Mouse (Mus musculus) urinary bladder, postnatal 36 days (tissue): ENCODE measurements around the gene Zfp119a.
A peak's percentile ranks its signal among the peaks of the same experiment; 100 is the strongest.

Experiments used
- DNase-seq, 2 experiments: peaks; one replicate each; pipeline ENCODE4 v3.0.0; 2022; ENCODE audit warnings: low spot score in 2 of 2, mixed read lengths in 1 of 2

Gene Zfp119a

DNA sequence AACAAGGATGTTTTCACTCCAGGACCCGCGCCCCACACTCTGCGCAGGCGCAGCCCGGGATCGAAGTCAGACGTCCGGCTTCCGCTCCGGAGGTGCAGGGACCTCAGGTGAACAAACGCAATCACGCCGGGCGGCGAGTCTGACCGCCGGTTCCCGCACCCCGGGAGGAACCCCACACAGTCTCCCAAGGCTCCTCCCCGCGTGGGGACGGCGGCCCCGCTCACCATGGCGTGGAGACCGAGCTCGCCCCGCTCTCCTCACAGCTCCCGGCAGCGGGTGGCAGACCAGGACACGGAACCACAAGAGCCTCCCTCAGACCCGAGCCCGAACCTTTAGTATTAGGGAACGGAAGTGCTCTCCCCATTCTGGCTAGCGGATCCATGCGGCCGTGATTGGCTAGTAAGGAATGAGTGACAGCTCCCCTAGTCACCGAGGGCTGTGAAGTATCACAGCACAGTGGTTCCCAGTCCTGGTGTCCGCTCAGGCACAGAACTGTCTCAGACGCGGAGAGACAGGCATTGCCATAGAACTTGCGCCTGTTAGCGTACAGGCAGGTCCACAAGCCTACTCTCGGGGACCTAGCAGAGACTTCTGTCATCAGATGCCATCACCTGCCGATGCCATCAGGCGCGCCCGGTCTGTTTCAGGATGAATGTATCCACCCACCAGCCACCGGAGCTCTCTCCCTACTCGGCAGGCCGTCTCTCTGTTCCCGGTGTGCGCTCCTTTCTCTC is at the start of gene Zfp119a:
Gene Zfp119a, minus strand, starts transcription at position 295 of the 734 bp plus-strand sequence.
- DNase-seq = peak; percentile 71 to 78

DNA sequence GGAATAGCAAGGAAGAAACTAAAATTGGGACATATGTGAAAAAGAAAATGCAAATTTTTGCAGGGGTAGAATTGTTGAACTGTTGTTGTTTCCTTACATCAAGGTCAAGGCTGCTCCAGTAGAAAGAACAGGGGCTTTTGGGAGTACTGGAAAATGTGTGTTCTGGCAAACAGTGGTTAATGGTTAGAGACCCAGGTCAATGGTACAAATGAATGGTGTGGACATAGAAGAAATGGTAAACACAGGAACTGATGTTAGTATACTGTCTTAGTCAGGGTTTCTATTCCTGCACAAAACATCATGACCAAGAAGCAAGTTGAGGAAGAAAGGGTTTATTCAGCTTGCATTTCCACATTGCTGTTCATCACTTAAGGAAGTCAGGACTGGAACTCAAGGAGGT is 27.9 kb upstream of the Zfp119a start:
- no peak for DNase-seq

DNA sequence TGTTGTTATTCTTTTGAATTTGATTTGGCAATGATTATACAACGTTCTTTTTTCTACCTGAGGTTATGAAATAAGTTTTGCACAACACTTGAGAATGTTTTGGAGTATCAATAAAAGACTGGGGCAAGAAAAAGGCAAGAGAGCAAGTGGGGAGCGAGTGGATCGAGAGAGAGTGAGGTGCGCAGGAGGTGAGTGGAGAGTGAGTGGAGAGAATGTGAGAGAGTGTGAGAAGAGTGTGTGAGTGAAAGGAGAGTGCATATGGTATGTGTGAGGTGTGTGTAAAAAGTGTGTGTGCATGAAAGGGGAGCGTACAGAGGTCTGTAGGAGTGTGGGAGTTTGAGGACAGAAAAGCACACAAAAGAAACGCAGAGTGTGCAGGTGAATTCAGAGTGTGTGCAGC is 25.4 kb upstream of the Zfp119a start:
- DNase-seq = no peak

- DNase-seq = no peak
These were observed 25.0 kb upstream of the Zfp119a start for GRCm38 (mm10) chr17:55903687-55904086.

GRCm38 (mm10) chr17:55903087-55903486 is 24.4 kb upstream of the Zfp119a start:
- no peak for DNase-seq

GRCm38 (mm10) chr17:55892406-55892955 is 13.8 kb upstream of the Zfp119a start:
- DNase-seq = peak; percentile 16 to 39

DNA sequence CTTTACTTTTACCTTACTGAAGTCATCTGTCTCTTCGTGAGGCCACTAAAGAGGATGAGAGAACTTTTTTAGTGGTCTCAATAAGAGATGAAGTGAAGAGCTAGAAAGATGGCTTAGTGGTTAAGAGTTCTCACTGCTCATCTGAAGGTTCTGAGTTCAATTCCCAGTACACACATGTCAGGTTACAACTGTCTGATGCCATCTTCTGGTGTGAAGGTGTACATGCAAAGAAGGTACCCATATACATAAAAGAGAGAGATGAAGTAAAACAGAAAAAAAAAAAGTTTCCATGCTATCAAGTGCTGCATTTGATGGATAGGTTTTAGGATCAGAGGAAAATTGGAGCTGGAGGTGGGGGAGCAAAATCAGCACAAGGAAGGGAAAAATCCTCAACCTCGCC is 6.2 kb upstream of the Zfp119a start:
- no peak for DNase-seq

DNA sequence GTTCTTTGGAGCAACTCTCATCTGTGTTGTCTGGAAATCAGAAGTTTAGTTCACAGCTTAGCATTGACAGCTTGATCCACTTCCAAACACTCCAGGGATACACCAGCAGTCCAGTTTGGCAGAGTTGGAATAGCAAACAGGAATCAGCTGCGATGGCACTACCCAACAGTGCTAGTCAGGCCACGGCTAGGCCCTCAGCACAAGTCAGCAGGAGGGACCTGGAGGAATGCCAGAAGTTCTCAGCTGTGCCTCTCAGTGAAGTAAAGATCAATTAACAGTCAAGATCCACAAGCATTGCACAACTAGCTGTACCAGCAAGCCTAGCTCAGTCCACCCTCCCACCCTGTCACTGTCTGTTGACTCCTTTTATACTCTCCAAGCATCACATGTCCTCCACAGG is 4.9 kb upstream of the Zfp119a start:
- DNase-seq = no peak

DNA sequence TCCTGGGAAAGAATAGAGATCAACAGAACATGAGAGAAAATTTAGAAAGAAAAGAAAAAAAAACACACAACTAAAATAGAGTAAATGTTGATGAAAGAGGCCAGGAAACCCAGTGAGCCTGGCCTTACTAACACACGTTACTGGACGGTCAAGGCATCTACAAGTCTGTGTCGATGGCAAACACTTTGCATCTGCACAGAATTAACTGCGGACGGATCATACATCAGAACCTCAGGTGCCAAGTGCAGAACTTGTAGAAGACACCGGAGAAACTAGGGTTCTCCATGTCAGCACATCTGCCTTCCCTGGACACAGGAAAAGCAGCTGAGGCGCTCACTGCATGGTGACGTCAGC is 471 bp downstream of the Zfp119a start:
- peak; percentile 4 to 8 for DNase-seq

GRCm38 (mm10) chr17:55877184-55877583 is 1.5 kb downstream of the Zfp119a start:
- DNase-seq = no peak

DNA sequence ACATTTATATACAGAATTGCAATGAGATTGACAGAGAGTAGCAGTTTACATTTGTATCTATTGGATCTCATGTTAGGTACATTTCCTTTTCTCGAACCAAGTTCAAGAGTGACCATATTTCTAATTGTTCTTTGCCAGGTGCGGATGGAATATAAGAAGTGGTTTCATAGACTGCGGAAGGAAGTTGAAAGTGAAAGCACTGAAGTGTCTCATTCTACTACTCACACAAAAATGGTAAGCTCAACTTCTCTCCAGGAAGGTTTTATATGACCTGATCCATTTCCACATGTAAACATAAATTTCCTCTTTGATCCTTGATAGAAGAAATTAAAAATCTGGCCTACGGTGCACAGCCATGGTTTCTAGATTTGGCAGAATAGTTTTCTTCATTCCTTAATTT is 35.7 kb downstream of the Zfp119a start:
- no peak for DNase-seq

DNA sequence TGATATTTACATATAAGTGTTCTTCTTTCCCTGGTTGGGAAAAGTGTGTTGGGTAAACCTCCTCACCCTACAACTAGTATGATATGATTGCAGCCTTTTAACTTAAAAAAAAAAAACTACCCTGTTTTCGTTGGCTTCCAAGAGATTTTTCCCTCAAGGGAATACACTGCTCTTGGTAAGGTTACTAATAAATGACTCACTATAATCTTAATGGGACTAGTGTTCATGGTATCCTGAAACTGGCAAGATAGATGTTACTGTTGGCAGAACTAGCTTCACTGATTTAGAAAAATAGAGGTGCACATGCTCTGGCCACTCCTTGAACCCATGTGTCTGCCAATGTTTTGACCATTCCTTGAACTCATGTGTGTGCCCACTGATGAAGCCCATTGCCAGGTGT is 57.2 kb downstream of the Zfp119a start:
- no peak for DNase-seq

GRCm38 (mm10) chr17:55816853-55817252 is 61.9 kb downstream of the Zfp119a start:
- no peak for DNase-seq
